Mouse (Mus musculus): ENCODE measurements at regions not wholly inside any gene's neighbourhood (a gene's known extent, or its start where the extent isn't known, plus 50 kb on each side); places are given as distances from the start of the nearest gene placed in this dataset.

- H3K9me3 ChIP-seq (replicated peaks; ENCODE audit: insufficient read depth, low read length) = no peaks in the 10 kb centered on the region
- no peaks in the 10 kb centered on the region for H3K27me3 ChIP-seq (ENCODE audit: control insufficient read depth in 1 of 2, insufficient read depth in 2 of 2, low read length in 2 of 2)
- no peak overlapping the region for H3K4me3 ChIP-seq (ENCODE audit: control insufficient read depth in 1 of 2, insufficient read depth in 1 of 2, low read depth in 2 of 2, low read length in 2 of 2)
- no peaks in the 10 kb centered on the region for H3K79me2 ChIP-seq (ENCODE audit: control insufficient read depth, insufficient read depth, low read length, poor library complexity)
- peak; percentile 25 for DNase-seq (ENCODE audit: low read depth, low spot score)
- TF ChIP-seq CTCF (IDR thresholded peaks at IDR 0.05 in 2 of 3, conservative IDR thresholded peaks at IDR 0.05 in 1 of 3; ENCODE audit: control insufficient read depth in 1 of 3, insufficient read depth in 1 of 3, low read depth in 2 of 3, low read length in 3 of 3, poor library complexity in 1 of 3, severe bottlenecking in 1 of 3) (peak; percentile 33 to 34 (median 33)), MEF2A (IDR thresholded peaks at IDR 0.05; ENCODE audit: extremely low read depth, insufficient replicate concordance, low read depth, low read length, poor library complexity, severe bottlenecking) (no peak), SMC3 (IDR thresholded peaks at IDR 0.05; ENCODE audit: low read depth, low read length) (0 out of 2 replicates have a peak, but pooled peaks have one; percentile 12), USF2 (IDR thresholded peaks at IDR 0.05; ENCODE audit: borderline replicate concordance in 1 of 2, insufficient read depth in 1 of 2, low read depth in 1 of 2, low read length in 2 of 2) (no peak), SIN3A (IDR thresholded peaks at IDR 0.05; ENCODE audit: low read length) (no peak), GABPA (IDR thresholded peaks at IDR 0.05; ENCODE audit: low read depth, low read length) (no peak), RAD21 (IDR thresholded peaks at IDR 0.05; ENCODE audit: low read depth, low read length) (peak; percentile 20), TCF12 (IDR thresholded peaks at IDR 0.05; ENCODE audit: low read depth, low read length) (no peak)
- H3K27ac ChIP-seq (ENCODE audit: control insufficient read depth, low read depth, low read length) = no peak overlapping the region
- H3K9ac ChIP-seq (ENCODE audit: control insufficient read depth, low read depth, low read length, poor library complexity, severe bottlenecking) = no peak overlapping the region
- H3K36me3 ChIP-seq (ENCODE audit: control insufficient read depth in 1 of 2, insufficient read depth in 2 of 2, low read length in 2 of 2) = no peaks in the 10 kb centered on the region
- H3K4me1 ChIP-seq (ENCODE audit: control insufficient read depth in 1 of 2, insufficient read depth in 2 of 2, low read length in 2 of 2) = no peaks in the 10 kb centered on the region
Observed at GRCm38 (mm10) chr2:171364621-171365020, 633.0 kb downstream of the Dok5 start.

GRCm38 (mm10) chr2:171363381-171363780 lies 631.8 kb downstream of the Dok5 start:
- Histone ChIP-seq H3K9ac (ENCODE audit: control insufficient read depth, low read depth, low read length, poor library complexity, severe bottlenecking) (no peak overlapping the region), H3K27me3 (ENCODE audit: control insufficient read depth in 1 of 2, insufficient read depth in 2 of 2, low read length in 2 of 2) (no peaks in the 10 kb centered on the region), H3K36me3 (ENCODE audit: control insufficient read depth in 1 of 2, insufficient read depth in 2 of 2, low read length in 2 of 2) (no peaks in the 10 kb centered on the region), H3K27ac (ENCODE audit: control insufficient read depth, low read depth, low read length) (no peak overlapping the region), H3K4me3 (ENCODE audit: control insufficient read depth in 1 of 2, insufficient read depth in 1 of 2, low read depth in 2 of 2, low read length in 2 of 2) (no peak overlapping the region), H3K4me1 (ENCODE audit: control insufficient read depth in 1 of 2, insufficient read depth in 2 of 2, low read length in 2 of 2) (no peaks in the 10 kb centered on the region), H3K9me3 (replicated peaks; ENCODE audit: insufficient read depth, low read length) (no peaks in the 10 kb centered on the region), H3K79me2 (ENCODE audit: control insufficient read depth, insufficient read depth, low read length, poor library complexity) (no peaks in the 10 kb centered on the region)
- DNase-seq (ENCODE audit: low read depth, low spot score) = no peak
- TF ChIP-seq POLR2AphosphoS2 (IDR thresholded peaks at IDR 0.05; ENCODE audit: low read length) = no peak
- TF ChIP-seq SMC3 (IDR thresholded peaks at IDR 0.05; ENCODE audit: low read depth, low read length) = no peak
- TF ChIP-seq SIN3A (IDR thresholded peaks at IDR 0.05; ENCODE audit: low read length) = no peak
- no peak for TF ChIP-seq RCOR1 (IDR thresholded peaks at IDR 0.05; ENCODE audit: low read depth, low read length)

DNA sequence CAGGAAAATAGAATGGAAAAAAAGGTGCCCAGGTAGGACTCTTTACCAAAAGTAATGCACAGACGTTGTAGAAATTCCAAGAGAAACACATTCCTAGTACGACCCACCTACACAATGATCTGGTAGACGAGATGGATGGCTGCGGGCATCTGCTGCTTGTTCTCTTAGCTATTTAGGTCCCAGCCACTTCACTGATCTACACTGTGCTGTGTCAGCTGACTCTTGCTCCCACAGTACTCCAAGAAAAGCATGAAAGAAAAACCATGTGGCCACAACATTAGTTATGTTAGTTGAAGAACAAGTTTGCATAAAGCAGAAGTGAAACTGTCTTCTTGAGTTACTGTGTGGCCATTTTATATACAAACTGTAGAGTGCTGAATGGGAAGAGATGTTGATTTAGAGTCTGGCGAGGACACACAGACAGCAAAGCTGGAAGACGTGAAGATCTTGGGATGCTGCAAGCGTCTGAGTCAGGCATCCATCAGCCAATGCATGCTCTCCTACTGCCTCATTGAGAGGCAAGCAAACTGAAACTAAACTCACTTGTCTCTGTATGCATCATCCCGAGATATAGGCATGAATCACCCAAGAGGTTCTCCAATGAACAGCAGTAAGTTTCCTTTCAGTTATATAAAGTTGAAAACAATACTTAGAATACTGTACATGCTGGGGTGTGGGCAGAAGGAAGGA lies 626.6 kb downstream of the Dok5 start:
- no peaks in the 10 kb centered on the region for H3K9me3 ChIP-seq (replicated peaks; ENCODE audit: insufficient read depth, low read length)
- H3K4me3 ChIP-seq (ENCODE audit: control insufficient read depth in 1 of 2, insufficient read depth in 1 of 2, low read depth in 2 of 2, low read length in 2 of 2) = no peak overlapping the region
- no peaks in the 10 kb centered on the region for H3K27me3 ChIP-seq (ENCODE audit: control insufficient read depth in 1 of 2, insufficient read depth in 2 of 2, low read length in 2 of 2)

More for the DNA sequence above, 626.6 kb downstream of the Dok5 start:
- no peaks in the 10 kb centered on the region for H3K4me1 ChIP-seq (ENCODE audit: control insufficient read depth in 1 of 2, insufficient read depth in 2 of 2, low read length in 2 of 2)
- TF ChIP-seq USF1 (IDR thresholded peaks at IDR 0.05; ENCODE audit: low read depth, low read length) (no peak), ZC3H11A (IDR thresholded peaks at IDR 0.05; ENCODE audit: low read depth, low read length) (no peak), MYB (IDR thresholded peaks at IDR 0.05; ENCODE audit: low read depth, low read length) (no peak)
- no peaks in the 10 kb centered on the region for H3K36me3 ChIP-seq (ENCODE audit: control insufficient read depth in 1 of 2, insufficient read depth in 2 of 2, low read length in 2 of 2)
- no peak for DNase-seq (ENCODE audit: low read depth, low spot score)
- no peak overlapping the region for H3K27ac ChIP-seq (ENCODE audit: control insufficient read depth, low read depth, low read length)
- no peak overlapping the region for H3K9ac ChIP-seq (ENCODE audit: control insufficient read depth, low read depth, low read length, poor library complexity, severe bottlenecking)
- no peaks in the 10 kb centered on the region for H3K79me2 ChIP-seq (ENCODE audit: control insufficient read depth, insufficient read depth, low read length, poor library complexity)

All from MEL (cell line).